Mouse (Mus musculus): Measurements from ENCODE around the gene Kdm6b.

DNA sequence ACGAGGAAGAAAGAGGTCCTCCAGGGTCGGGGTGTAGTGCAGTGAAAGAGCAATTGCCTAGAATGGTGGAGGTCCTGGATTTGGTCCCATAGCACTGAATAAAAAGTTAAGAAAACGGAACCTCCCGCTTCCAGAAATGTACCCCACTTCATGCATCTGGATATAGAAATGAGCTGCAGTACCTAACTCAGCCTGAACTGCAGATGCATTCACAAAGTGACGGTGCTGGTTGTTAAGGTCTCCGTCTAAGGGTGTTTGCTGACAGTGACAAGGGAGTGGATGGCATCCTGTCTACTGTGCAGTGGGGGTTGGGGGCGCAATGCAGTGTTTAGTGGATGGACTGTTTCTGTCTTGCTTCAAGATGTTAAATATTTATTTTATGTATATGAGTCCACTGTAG lies 26.7 kb downstream of the Kdm6b start:
- TF ChIP-seq CTCF (IDR thresholded peaks at IDR 0.05; ENCODE audit: borderline replicate concordance, insufficient read depth, low read length) (no peak), POLR2A (IDR thresholded peaks at IDR 0.05; ENCODE audit: low read depth, low read length) (no peak)
